Mouse (Mus musculus): ENCODE results near the gene Mllt10.

The Mllt10 gene

GRCm38 (mm10) chr2:18093858-18094257 lies 38.8 kb downstream of the Mllt10 start:
- DNase-seq (ENCODE audit: low spot score) = no peak

GRCm38 (mm10) chr2:18094319-18094718 lies 39.3 kb downstream of the Mllt10 start:
- no peak for DNase-seq (ENCODE audit: low spot score)

- no peak for DNase-seq (ENCODE audit: low spot score)
Measured at GRCm38 (mm10) chr2:18095804-18096203, 40.8 kb downstream of the Mllt10 start.

GRCm38 (mm10) chr2:18100914-18101313 lies 45.9 kb downstream of the Mllt10 start:
- DNase-seq (ENCODE audit: low spot score) = no peak

- DNase-seq (ENCODE audit: low spot score) = no peak
Measured at GRCm38 (mm10) chr2:18107561-18107960, 52.5 kb downstream of the Mllt10 start.

GRCm38 (mm10) chr2:18108214-18108613 lies 53.2 kb downstream of the Mllt10 start:
- no peak for DNase-seq (ENCODE audit: low spot score)

- DNase-seq (ENCODE audit: low spot score) = no peak
Measured at GRCm38 (mm10) chr2:18111411-18111810, 56.4 kb downstream of the Mllt10 start.

GRCm38 (mm10) chr2:18116432-18116831 lies 61.4 kb downstream of the Mllt10 start:
- DNase-seq (ENCODE audit: low spot score) = no peak

- no peak for DNase-seq (ENCODE audit: low spot score)
Measured at GRCm38 (mm10) chr2:18138131-18138530, 83.1 kb downstream of the Mllt10 start.

GRCm38 (mm10) chr2:18139646-18140045 lies 84.6 kb downstream of the Mllt10 start:
- no peak for DNase-seq (ENCODE audit: low spot score)

- no peak for DNase-seq (ENCODE audit: low spot score)
Measured at GRCm38 (mm10) chr2:18156131-18156530, 101.1 kb downstream of the Mllt10 start.

GRCm38 (mm10) chr2:18159426-18159825 lies 104.4 kb downstream of the Mllt10 start:
- DNase-seq (ENCODE audit: low spot score) = no peak

GRCm38 (mm10) chr2:18160992-18161391 lies 106.0 kb downstream of the Mllt10 start:
- no peak for DNase-seq (ENCODE audit: low spot score)

GRCm38 (mm10) chr2:18165511-18165910 lies 110.5 kb downstream of the Mllt10 start:
- no peak for DNase-seq (ENCODE audit: low spot score)

GRCm38 (mm10) chr2:18169174-18169948 lies 114.3 kb downstream of the Mllt10 start:
- DNase-seq (ENCODE audit: low spot score) = no peak

GRCm38 (mm10) chr2:18175234-18175633 lies 120.2 kb downstream of the Mllt10 start:
- DNase-seq (ENCODE audit: low spot score) = no peak

- no peak for DNase-seq (ENCODE audit: low spot score)
Measured at GRCm38 (mm10) chr2:18176235-18176634, 121.2 kb downstream of the Mllt10 start.

- no peak for DNase-seq (ENCODE audit: low spot score)
Measured at GRCm38 (mm10) chr2:18180323-18180722, 125.3 kb downstream of the Mllt10 start.

GRCm38 (mm10) chr2:18181631-18182030 lies 126.6 kb downstream of the Mllt10 start:
- no peak for DNase-seq (ENCODE audit: low spot score)

- no peak for DNase-seq (ENCODE audit: low spot score)
Measured at GRCm38 (mm10) chr2:18183079-18183478, 128.0 kb downstream of the Mllt10 start.

- DNase-seq (ENCODE audit: low spot score) = no peak
Measured at GRCm38 (mm10) chr2:18188367-18188766, 133.3 kb downstream of the Mllt10 start.

GRCm38 (mm10) chr2:18195285-18195684 lies 140.2 kb downstream of the Mllt10 start:
- DNase-seq (ENCODE audit: low spot score) = no peak

GRCm38 (mm10) chr2:18195691-18196396 lies 140.8 kb downstream of the Mllt10 start:
- no peak for DNase-seq (ENCODE audit: low spot score)
